Mouse (Mus musculus) mesoderm, embryonic 11.5 days (tissue): ENCODE data around the gene Mov10.
A peak's percentile ranks its signal among the peaks of the same experiment; 100 is the strongest.

Experiments
- DNase-seq: peaks from one replicate; pipeline ENCODE4 v3.0.0-alpha.2; 2012; ENCODE audit warnings: low read depth, low spot score

The Mov10 gene

GRCm38 (mm10) chr3:104805539-104805938 lies 12.8 kb downstream of the Mov10 start:
- no peak for DNase-seq

GRCm38 (mm10) chr3:104804312-104804711 lies 14.1 kb downstream of the Mov10 start:
- no peak for DNase-seq

GRCm38 (mm10) chr3:104801481-104801880 lies 16.9 kb downstream of the Mov10 start:
- no peak for DNase-seq

GRCm38 (mm10) chr3:104800681-104801080 lies 17.7 kb downstream of the Mov10 start:
- DNase-seq = no peak

- no peak for DNase-seq
Measured at GRCm38 (mm10) chr3:104796430-104797082, 21.8 kb downstream of the Mov10 start.

- no peak for DNase-seq
Measured at GRCm38 (mm10) chr3:104795661-104796340, 22.6 kb downstream of the Mov10 start.

- DNase-seq = no peak
Measured at GRCm38 (mm10) chr3:104794953-104795470, 23.4 kb downstream of the Mov10 start.

- DNase-seq = peak; percentile 95
Measured at GRCm38 (mm10) chr3:104793871-104794828, 24.2 kb downstream of the Mov10 start.

- DNase-seq = no peak
Measured at GRCm38 (mm10) chr3:104792360-104793270, 25.7 kb downstream of the Mov10 start.

GRCm38 (mm10) chr3:104791671-104792070 lies 26.7 kb downstream of the Mov10 start:
- no peak for DNase-seq

GRCm38 (mm10) chr3:104791017-104791416 lies 27.3 kb downstream of the Mov10 start:
- DNase-seq = no peak

GRCm38 (mm10) chr3:104790401-104790937 lies 27.9 kb downstream of the Mov10 start:
- DNase-seq = peak; percentile 54

- no peak for DNase-seq
Measured at GRCm38 (mm10) chr3:104789822-104790221, 28.5 kb downstream of the Mov10 start.

- no peak for DNase-seq
Measured at GRCm38 (mm10) chr3:104789312-104789605, 29.1 kb downstream of the Mov10 start.

- peak; percentile 84 for DNase-seq
Measured at GRCm38 (mm10) chr3:104788561-104789311, 29.6 kb downstream of the Mov10 start.

GRCm38 (mm10) chr3:104788075-104788474 lies 30.3 kb downstream of the Mov10 start, which contains the start of gene Rhoc:
Gene Rhoc (plus strand): TSS chr3:104788375.
- DNase-seq = no peak

GRCm38 (mm10) chr3:104785284-104785683 lies 33.1 kb downstream of the Mov10 start:
- DNase-seq = no peak

- DNase-seq = no peak
Measured at GRCm38 (mm10) chr3:104783971-104784500, 34.3 kb downstream of the Mov10 start.

- DNase-seq = no peak
Measured at GRCm38 (mm10) chr3:104782061-104782681, 36.2 kb downstream of the Mov10 start.
